Mouse (Mus musculus) hindbrain, embryonic 12.5 days (tissue): ENCODE results near the gene 2010003K11Rik. TPM values are rescaled to one million over a fixed set of nuclear protein-coding genes. Genes with fewer than 3 reads are reported as not detected.

Experiments used
- ATAC-seq: fragments of 200-750 bp; cut with Nextera tagmentation; 2 replicates; pipeline ENCODE4 v1.8.0; 2017; ENCODE audit warnings: moderate TSS enrichment; ENCODE audit not compliant: low FRiP score
- H3K27ac ChIP-seq: fragments of 300-500 bp; sonication (generic); 2 replicates; pipeline ENCODE4 v1.5.1; 2016; ENCODE audit warnings: mild to moderate bottlenecking
- H3K27me3 ChIP-seq: fragments of 300-500 bp; sonication (generic); 2 replicates; pipeline ENCODE4 v1.6.1; 2016; ENCODE audit warnings: mild to moderate bottlenecking
- H3K36me3 ChIP-seq: fragments of 300-500 bp; sonication (generic); 2 replicates; pipeline ENCODE4 v1.6.1; 2016; ENCODE audit warnings: mild to moderate bottlenecking
- H3K4me1 ChIP-seq: fragments of 300-500 bp; sonication (generic); 2 replicates; pipeline ENCODE4 v1.6.1; 2016
- H3K4me2 ChIP-seq: fragments of 300-500 bp; sonication (generic); replicated peaks from 2 replicates; pipeline ENCODE4 v1.6.1; 2016; ENCODE audit warnings: mild to moderate bottlenecking
- H3K4me3 ChIP-seq: fragments of 300-500 bp; sonication (generic); 2 replicates; pipeline ENCODE4 v1.5.1; 2016; ENCODE audit warnings: mild to moderate bottlenecking
- H3K9ac ChIP-seq: fragments of 300-500 bp; sonication (generic); 2 replicates; pipeline ENCODE4 v1.6.1; 2016; ENCODE audit warnings: mild to moderate bottlenecking, moderate library complexity
- H3K9me3 ChIP-seq: fragments of 300-500 bp; sonication (generic); replicated peaks from 2 replicates; pipeline ENCODE4 v1.6.1; 2016; ENCODE audit warnings: mild to moderate bottlenecking
- WGBS: fragments of 180-500 bp; shearing (Covaris S2); methylation state at CpG from one replicate; pipeline ENCODE4 v1.1.7; 2016; 5-methylcytosine and 5-hydroxymethylcytosine counted together
- polyA plus RNA-seq: library from polyadenylated mRNA; unstranded; fragments of >200 nt; fragmentation: Nextera tagmentation; extraction: Ambion mirVana; gene quantifications from 2 replicates; pipeline ENCODE4 v1.2.1, GENCODE M21; 2016

The 2010003K11Rik gene
- polyA plus RNA-seq, 1 experiment from 2014 or later, result not detected

DNA sequence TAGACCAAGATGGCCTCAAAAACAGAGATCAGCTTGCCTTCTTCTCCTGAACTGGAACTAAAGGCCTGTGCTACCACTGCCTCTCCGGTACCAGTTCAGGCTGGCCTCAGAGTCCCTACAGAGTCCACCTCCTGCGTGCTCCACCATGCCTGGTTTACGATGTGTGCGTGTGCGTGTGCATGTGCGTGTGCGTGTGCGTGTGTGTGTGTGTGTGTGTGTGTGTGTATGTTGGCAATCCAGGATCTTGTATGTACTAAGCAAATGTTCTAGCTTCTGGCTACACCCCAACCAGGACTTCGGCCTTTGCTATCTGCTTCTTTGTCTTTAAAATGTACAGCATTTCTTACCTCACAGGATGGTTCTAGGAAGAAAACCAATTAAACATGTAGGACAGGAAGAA is 49.2 kb downstream of the 2010003K11Rik start:
- Histone ChIP-seq H3K4me1 (peaks cover 7% of the 10 kb centered on the region; the same call in 1 of the 2 replicates), H3K27me3 (no peaks in the 10 kb centered on the region), H3K9ac (no peak overlapping the region), H3K4me3 (no peak overlapping the region), H3K4me2 (no peak overlapping the region), H3K36me3 (no peaks in the 10 kb centered on the region), H3K27ac (no peak overlapping the region), H3K9me3 (no peaks in the 10 kb centered on the region)
- ATAC-seq, result no peak
- 89% methylated on average over 9 of the region's 9 CpGs for WGBS

DNA sequence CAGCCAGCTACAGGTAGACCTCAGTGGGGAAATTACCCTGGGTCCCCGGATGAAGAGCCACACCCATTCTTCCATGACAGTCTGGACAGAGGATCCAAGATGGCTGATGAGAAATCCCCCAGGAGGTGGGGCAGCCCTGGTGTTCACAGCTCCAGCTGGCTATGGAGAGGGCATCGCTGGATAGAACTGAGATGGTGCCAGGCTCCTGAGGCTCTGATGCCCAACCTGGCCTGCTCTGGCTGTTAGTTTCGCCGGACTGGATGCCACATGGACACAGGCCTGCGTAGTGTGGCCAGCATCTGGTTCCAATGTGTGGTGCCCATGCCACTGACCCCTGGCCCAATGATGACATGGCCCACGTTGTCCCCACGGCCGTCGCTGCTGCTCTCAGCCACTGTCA is 50.9 kb downstream of the 2010003K11Rik start:
- no peak overlapping the region for H3K9ac ChIP-seq
- 88% methylated on average over 9 of the region's 9 CpGs for WGBS
- no peak overlapping the region for H3K27ac ChIP-seq
- no peaks in the 10 kb centered on the region for H3K9me3 ChIP-seq
- no peaks in the 10 kb centered on the region for H3K27me3 ChIP-seq
- H3K36me3 ChIP-seq, result no peaks in the 10 kb centered on the region
- ATAC-seq, result no peak
- H3K4me1 ChIP-seq, result peaks cover 7% of the 10 kb centered on the region; the same call in 1 of the 2 replicates
- H3K4me3 ChIP-seq, result no peak overlapping the region
- no peak overlapping the region for H3K4me2 ChIP-seq

Other genes with a start within 250 kb of the 2010003K11Rik start
- gene Ssh3, start 229.4 kb downstream of the 2010003K11Rik start, polyA plus RNA-seq, result 10.1 and 10.4 TPM in 2 replicates
- 17.5 and 22.1 TPM in 2 replicates for gene Ankrd13d, start 215.4 kb downstream of the 2010003K11Rik start, polyA plus RNA-seq
- gene Grk2, start 192.4 kb downstream of the 2010003K11Rik start, polyA plus RNA-seq, result 21.8 and 22.0 TPM in 2 replicates
- gene Kdm2a, start 100.3 kb downstream of the 2010003K11Rik start, polyA plus RNA-seq, result 59.7 TPM in 2 replicates
- gene Rhod, start 59.2 kb downstream of the 2010003K11Rik start, polyA plus RNA-seq, result 15.3 and 16.4 TPM in 2 replicates
- gene Syt12, start 21.1 kb downstream of the 2010003K11Rik start, polyA plus RNA-seq, result 1.5 and 1.7 TPM in 2 replicates
- gene Pcx, start 11.9 kb upstream of the 2010003K11Rik start, polyA plus RNA-seq, result 24.8 and 25.2 TPM in 2 replicates
- 16.3 and 17.6 TPM in 2 replicates for gene Lrfn4, start 117.1 kb upstream of the 2010003K11Rik start, polyA plus RNA-seq
- gene Rce1, start 127.1 kb upstream of the 2010003K11Rik start, polyA plus RNA-seq, result 54.3 and 62.9 TPM in 2 replicates
- 3.6 and 6.3 TPM in 2 replicates for gene Gm960, start 200.1 kb upstream of the 2010003K11Rik start, polyA plus RNA-seq
- gene Sptbn2, start 212.6 kb upstream of the 2010003K11Rik start, polyA plus RNA-seq, result 42.8 and 43.7 TPM in 2 replicates